Mouse (Mus musculus) forebrain, embryonic 16.5 days (tissue): ENCODE measurements around the gene Ubald2. TPM values are rescaled to one million over a fixed set of nuclear protein-coding genes. Genes with fewer than 3 reads are reported as not detected.

Experiments
- ATAC-seq: fragments of 200-750 bp; cut with Nextera tagmentation; 2 replicates; pipeline ENCODE4 v1.8.0; 2017; ENCODE audit warnings: mild to moderate bottlenecking, moderate library complexity
- H3K27ac ChIP-seq: fragments of 300-500 bp; sonication (generic); 2 replicates; pipeline ENCODE4 v1.5.1; 2014; ENCODE audit warnings: low read length, control low read depth
- H3K27me3 ChIP-seq: fragments of 300-500 bp; sonication (generic); replicated peaks from 2 replicates; pipeline ENCODE4 v1.6.1; 2014; ENCODE audit warnings: low read length; ENCODE audit not compliant: control insufficient read depth, insufficient read depth
- H3K36me3 ChIP-seq: fragments of 300-500 bp; sonication (generic); 2 replicates; pipeline ENCODE4 v1.6.1; 2014; ENCODE audit not compliant: control insufficient read depth, insufficient read depth
- H3K4me1 ChIP-seq: fragments of 300-500 bp; sonication (generic); replicated peaks from 2 replicates; pipeline ENCODE4 v1.6.1; 2014; ENCODE audit warnings: low read length; ENCODE audit not compliant: control insufficient read depth, insufficient read depth
- H3K4me2 ChIP-seq: fragments of 300-500 bp; sonication (generic); 2 replicates; pipeline ENCODE4 v1.6.1; 2014; ENCODE audit warnings: mild to moderate bottlenecking, low read length, control low read depth
- H3K4me3 ChIP-seq: fragments of 300-500 bp; sonication (generic); replicated peaks from 2 replicates; pipeline ENCODE4 v1.5.1; 2014; ENCODE audit warnings: mild to moderate bottlenecking, low read length, control low read depth
- H3K9ac ChIP-seq: fragments of 300-500 bp; sonication (generic); replicated peaks from 2 replicates; pipeline ENCODE4 v1.6.1; 2014; ENCODE audit warnings: low read depth, low read length, control low read depth
- H3K9me3 ChIP-seq: fragments of 300-500 bp; sonication (generic); 2 replicates; pipeline ENCODE4 v1.6.1; 2016; ENCODE audit warnings: low read length; ENCODE audit not compliant: control insufficient read depth
- WGBS: fragments of 180-500 bp; shearing (Covaris S2); extraction: QIAGEN DNeasy Blood & Tissue Kit; methylation state at CpG from one replicate; pipeline ENCODE4 v1.1.7; 2014; 5-methylcytosine and 5-hydroxymethylcytosine counted together
- polyA plus RNA-seq: library from polyadenylated mRNA; unstranded; fragments of >200 nt; fragmentation: Nextera tagmentation; extraction: Ambion mirVana; gene quantifications from 2 replicates; pipeline ENCODE4 v1.2.1, GENCODE M21; 2015

Ubald2 gene
- polyA plus RNA-seq, 1 experiment from 2014 or later: 45.1 TPM

DNA sequence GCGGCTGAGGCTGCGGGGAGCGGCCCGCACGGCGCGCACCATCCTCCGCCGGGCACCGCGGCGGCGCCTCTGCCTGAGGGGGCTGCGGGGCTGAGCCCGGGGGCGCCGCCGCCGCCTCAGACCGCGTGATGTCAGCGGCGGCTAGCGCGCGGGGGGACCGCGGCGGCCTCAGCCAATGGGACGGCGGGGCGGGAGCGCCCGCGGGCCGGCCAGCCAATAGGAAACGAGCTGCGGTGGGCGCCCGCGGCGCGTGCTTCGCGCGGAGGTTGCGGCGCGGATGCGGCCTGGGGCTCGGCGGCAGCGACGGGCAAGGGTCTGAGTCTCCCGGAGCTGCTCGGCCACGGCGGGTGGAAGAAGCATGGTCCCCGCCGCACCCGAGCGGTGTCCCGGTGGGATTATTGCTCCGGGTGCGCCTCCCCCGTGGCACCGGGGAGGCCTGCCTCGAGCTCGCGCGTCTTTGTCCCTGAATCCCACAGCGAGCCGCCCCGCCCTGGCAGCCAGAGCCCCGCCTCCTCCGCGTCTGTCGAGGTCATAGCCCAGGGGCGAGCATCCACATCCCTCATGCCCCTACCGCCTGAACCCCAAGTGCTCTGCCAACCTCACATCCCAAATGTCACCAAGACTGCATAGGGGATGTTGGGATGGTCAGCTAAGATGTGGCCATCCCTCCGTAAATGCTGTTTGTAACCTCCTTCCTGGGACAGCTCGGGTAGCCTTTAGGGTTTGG is 20.8 kb upstream of the Ubald2 start, which contains the start of gene Rnf157:
Gene Rnf157, minus strand, starts transcription at position 129 of the 727 bp plus-strand sequence.
- peak; percentile 97 for ATAC-seq
- Histone ChIP-seq H3K27me3 (no peaks in the 10 kb centered on the region), H3K36me3 (no peaks in the 10 kb centered on the region), H3K4me3 (peak within 1 kb of the TSS; percentile 77), H3K4me1 (peaks cover 21% of the 10 kb centered on the region), H3K9me3 (no peaks in the 10 kb centered on the region), H3K9ac (peak within 1 kb of the TSS; percentile 93), H3K27ac (peak within 1 kb of the TSS; percentile 91), H3K4me2 (peak within 1 kb of the TSS; percentile 93)
- WGBS: 2% methylated on average over 82 of the region's 82 CpGs

- WGBS: 74% methylated on average over 4 of the region's 4 CpGs
- peak overlapping the region; percentile 91 for H3K27ac ChIP-seq
- ATAC-seq: no peak
- H3K27me3 ChIP-seq: no peaks in the 10 kb centered on the region
- peak overlapping the region; percentile 77 for H3K4me3 ChIP-seq
- no peaks in the 10 kb centered on the region for H3K36me3 ChIP-seq
- peak overlapping the region; percentile 93 for H3K9ac ChIP-seq
- peaks cover 21% of the 10 kb centered on the region for H3K4me1 ChIP-seq
- no peaks in the 10 kb centered on the region for H3K9me3 ChIP-seq
- H3K4me2 ChIP-seq: peak overlapping the region; percentile 93
Observed at GRCm38 (mm10) chr11:116413631-116414022, 20.3 kb upstream of the Ubald2 start.

DNA sequence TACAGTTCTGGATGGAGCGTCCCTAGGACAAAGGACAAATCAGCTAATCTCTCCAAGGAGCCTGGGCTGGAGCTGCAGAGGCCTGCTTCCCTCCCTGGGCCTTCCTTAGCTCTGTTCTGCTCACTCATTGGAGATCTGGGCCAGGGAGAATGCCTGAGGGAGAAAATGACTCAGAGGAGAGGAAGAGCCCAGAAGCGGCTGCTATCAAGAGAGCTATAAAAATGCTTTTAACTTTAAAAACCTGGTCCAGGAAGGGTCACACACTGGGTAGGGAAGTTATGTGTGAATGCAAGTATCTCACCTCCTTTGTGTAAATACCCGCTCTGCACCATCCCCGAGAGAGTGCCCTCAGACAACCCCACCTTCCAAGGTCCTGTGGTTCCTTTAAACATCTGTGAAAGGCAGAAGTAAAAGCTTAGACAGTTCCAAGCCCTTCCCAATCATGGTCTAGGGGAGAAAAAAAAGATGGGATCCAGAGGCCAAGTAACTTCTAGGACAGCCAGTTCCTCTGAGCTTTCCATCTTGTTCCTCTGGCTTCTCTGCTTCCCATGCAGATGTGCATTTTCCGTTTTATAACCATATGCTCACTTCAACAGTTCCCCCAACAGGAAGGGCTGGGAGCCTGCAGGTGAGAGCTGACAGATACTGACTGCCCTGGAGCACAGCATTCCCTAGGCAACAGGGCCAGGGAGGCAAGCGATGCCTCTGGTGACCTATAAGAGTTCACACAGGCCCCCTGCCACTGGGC is 17.5 kb upstream of the Ubald2 start:
- Histone ChIP-seq H3K27me3 (no peaks in the 10 kb centered on the region), H3K36me3 (no peaks in the 10 kb centered on the region), H3K9ac (no peak overlapping the region), H3K4me2 (no peak overlapping the region), H3K27ac (no peak overlapping the region), H3K4me1 (peaks cover 12% of the 10 kb centered on the region), H3K9me3 (no peaks in the 10 kb centered on the region), H3K4me3 (no peak overlapping the region)
- ATAC-seq: no peak
- WGBS: 74% methylated on average over 6 of the region's 6 CpGs

DNA sequence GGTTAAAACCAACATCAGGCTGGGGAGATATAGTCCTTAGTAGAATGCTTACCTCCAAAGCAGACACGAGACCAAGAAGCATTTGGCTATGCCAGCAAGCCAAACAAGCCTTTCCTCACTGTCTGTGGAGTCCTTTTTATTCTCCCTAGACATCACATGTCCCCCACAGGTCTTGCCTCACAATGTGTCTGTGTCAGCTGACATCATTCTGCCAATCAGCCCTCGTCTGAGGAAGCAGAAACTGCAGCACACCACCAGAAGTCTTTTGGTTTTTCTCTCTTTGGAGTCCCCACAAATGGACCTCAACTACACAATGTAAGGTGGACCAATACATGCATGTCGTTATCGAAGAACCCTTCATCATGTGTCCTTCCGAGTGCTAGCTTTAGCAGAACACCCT is 16.8 kb upstream of the Ubald2 start:
- 86% methylated on average over 5 of the region's 5 CpGs for WGBS

GRCm38 (mm10) chr11:116418194-116418840 is 15.6 kb upstream of the Ubald2 start:
- H3K9ac ChIP-seq: no peak overlapping the region
- H3K27ac ChIP-seq: no peak overlapping the region
- H3K4me2 ChIP-seq: no peak overlapping the region
- no peak for ATAC-seq
- H3K9me3 ChIP-seq: no peaks in the 10 kb centered on the region
- H3K4me1 ChIP-seq: peaks cover 2% of the 10 kb centered on the region; the same call in 1 of the 2 replicates
- H3K27me3 ChIP-seq: no peaks in the 10 kb centered on the region
- H3K4me3 ChIP-seq: no peak overlapping the region
- WGBS: 34% methylated on average over 2 of the region's 2 CpGs
- H3K36me3 ChIP-seq: no peaks in the 10 kb centered on the region

More for the DNA sequence above, 16.8 kb upstream of the Ubald2 start:
- Histone ChIP-seq H3K9me3 (no peaks in the 10 kb centered on the region), H3K4me2 (no peak overlapping the region), H3K27me3 (no peaks in the 10 kb centered on the region), H3K9ac (no peak overlapping the region), H3K27ac (no peak overlapping the region), H3K4me1 (peaks cover 5% of the 10 kb centered on the region), H3K4me3 (no peak overlapping the region), H3K36me3 (no peaks in the 10 kb centered on the region)
- ATAC-seq: no peak

- 85% methylated on average over 6 of the region's 6 CpGs for WGBS
- H3K4me1 ChIP-seq: no peaks in the 10 kb centered on the region
- H3K27me3 ChIP-seq: no peaks in the 10 kb centered on the region
Observed at GRCm38 (mm10) chr11:116418841-116419462, 14.9 kb upstream of the Ubald2 start.

GRCm38 (mm10) chr11:116421102-116421501 is 12.8 kb upstream of the Ubald2 start:
- no peak overlapping the region for H3K27ac ChIP-seq
- 85% methylated on average over 6 of the region's 6 CpGs for WGBS
- H3K27me3 ChIP-seq: no peaks in the 10 kb centered on the region
- H3K4me1 ChIP-seq: no peaks in the 10 kb centered on the region
- no peaks in the 10 kb centered on the region for H3K36me3 ChIP-seq
- no peak overlapping the region for H3K9ac ChIP-seq
- ATAC-seq: no peak
- no peak overlapping the region for H3K4me3 ChIP-seq
- no peaks in the 10 kb centered on the region for H3K9me3 ChIP-seq
- H3K4me2 ChIP-seq: no peak overlapping the region

More at GRCm38 (mm10) chr11:116418841-116419462, 14.9 kb upstream of the Ubald2 start:
- H3K4me3 ChIP-seq: no peak overlapping the region
- no peak overlapping the region for H3K4me2 ChIP-seq
- no peaks in the 10 kb centered on the region for H3K36me3 ChIP-seq
- no peak for ATAC-seq
- H3K27ac ChIP-seq: no peak overlapping the region
- H3K9ac ChIP-seq: no peak overlapping the region
- H3K9me3 ChIP-seq: no peaks in the 10 kb centered on the region

DNA sequence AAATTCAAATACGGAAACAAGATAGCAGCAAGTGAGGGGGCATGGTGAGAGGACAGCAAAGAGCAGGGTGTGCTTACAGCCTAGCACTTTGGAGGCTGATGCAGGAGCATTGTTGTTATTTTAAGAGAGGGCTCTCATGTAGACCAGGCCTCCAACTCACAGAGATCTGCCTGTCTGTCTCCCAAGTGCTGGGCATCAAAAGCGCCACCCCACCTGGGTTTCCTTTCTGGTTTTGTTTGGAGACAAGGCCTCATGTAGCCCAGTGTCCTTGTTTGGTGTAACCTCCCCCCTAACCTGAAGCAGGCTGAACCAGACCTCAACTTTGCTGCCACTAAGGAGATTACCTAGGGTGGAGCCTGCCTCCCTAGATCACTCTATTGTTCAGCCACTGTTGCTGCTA is 11.3 kb upstream of the Ubald2 start:
- H3K4me1 ChIP-seq: no peaks in the 10 kb centered on the region
- H3K27ac ChIP-seq: no peak overlapping the region
- no peak overlapping the region for H3K9ac ChIP-seq
- ATAC-seq: no peak
- H3K36me3 ChIP-seq: no peaks in the 10 kb centered on the region
- no peak overlapping the region for H3K4me3 ChIP-seq
- H3K27me3 ChIP-seq: no peaks in the 10 kb centered on the region
- 77% methylated on average over 2 of the region's 2 CpGs for WGBS
- no peaks in the 10 kb centered on the region for H3K9me3 ChIP-seq
- no peak overlapping the region for H3K4me2 ChIP-seq

DNA sequence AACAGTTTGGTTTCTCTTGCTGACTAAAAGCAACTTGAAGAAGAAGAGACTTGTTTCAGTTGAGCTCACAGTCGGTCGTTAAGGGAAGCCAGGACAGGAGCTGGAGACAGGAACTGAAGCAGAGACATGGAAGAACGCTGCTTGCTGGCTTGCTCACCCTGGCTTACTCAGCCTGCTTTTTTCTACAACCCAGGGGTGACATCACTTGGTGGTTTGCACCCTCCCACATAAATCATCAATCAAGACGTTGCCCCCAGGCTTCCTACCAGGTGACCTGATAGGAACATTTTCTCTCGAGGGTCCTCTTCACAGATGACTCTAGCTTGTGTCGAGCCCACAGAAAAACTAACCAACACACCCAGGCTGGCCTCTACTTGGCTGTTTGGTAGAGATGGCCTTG is 10.7 kb upstream of the Ubald2 start:
- Histone ChIP-seq H3K4me3 (no peak overlapping the region), H3K9me3 (no peaks in the 10 kb centered on the region), H3K27me3 (no peaks in the 10 kb centered on the region), H3K9ac (no peak overlapping the region), H3K36me3 (no peaks in the 10 kb centered on the region), H3K4me2 (no peak overlapping the region), H3K27ac (no peak overlapping the region), H3K4me1 (no peaks in the 10 kb centered on the region)
- 78% methylated on average over 6 of the region's 6 CpGs for WGBS
- ATAC-seq: no peak
